Mouse (Mus musculus) gonadal fat pad, adult 2 months (tissue): ENCODE data around the gene BC024978. TPM values are rescaled to one million over a fixed set of nuclear protein-coding genes. Genes with fewer than 3 reads are reported as not detected.

Experiments
- DNase-seq: peaks from one replicate; pipeline ENCODE4 v3.0.0-alpha.2; 2012; ENCODE audit warnings: low read depth
- polyA plus RNA-seq: library from polyadenylated mRNA; depleted of rRNA; stranded (reverse); fragments of >200 nt; gene quantifications from 2 replicates; pipeline ENCODE4 v1.2.3, GENCODE M21; 2012; rRNA removed

The BC024978 gene
- polyA plus RNA-seq, 1 experiment: 18.2 TPM

- no peak for DNase-seq
Measured at GRCm38 (mm10) chr7:27258205-27258899, 62.8 kb downstream of the BC024978 start, which contains the start of gene Numbl. Numbl (plus strand) TSS chr7:27258433.

- no peak for DNase-seq
Measured at GRCm38 (mm10) chr7:27259271-27259721, 63.7 kb downstream of the BC024978 start.

GRCm38 (mm10) chr7:27259771-27260170 is 64.2 kb downstream of the BC024978 start:
- no peak for DNase-seq

Other genes starting within 250 kb of the BC024978 start
- gene Cyp2a12, start 166.7 kb upstream of the BC024978 start, polyA plus RNA-seq: 0.58 TPM in 1 of 2 replicates, not detected in the other
- 2.7 and 14.4 TPM in 2 replicates for gene Cyp2f2, start 75.9 kb upstream of the BC024978 start, polyA plus RNA-seq
- gene Cyp2t4, start 42.1 kb upstream of the BC024978 start, polyA plus RNA-seq: 0.05 TPM in 1 of 2 replicates, not detected in the other
- gene Egln2, start 29.0 kb upstream of the BC024978 start, polyA plus RNA-seq: 98.6 and 102 TPM in 2 replicates
- 87.7 and 96.0 TPM in 2 replicates for gene Rab4b, start 16.9 kb upstream of the BC024978 start, polyA plus RNA-seq
- 0.34 TPM in 1 of 2 replicates, not detected in the other for gene Gm21983, start 14.7 kb upstream of the BC024978 start, polyA plus RNA-seq
- gene Mia, start 14.6 kb upstream of the BC024978 start, polyA plus RNA-seq: 89.2 and 122 TPM in 2 replicates
- 141 and 161 TPM in 2 replicates for gene Snrpa, start 490 bp downstream of the BC024978 start, polyA plus RNA-seq
- gene Itpkc, start 32.9 kb downstream of the BC024978 start, polyA plus RNA-seq: 8.4 and 10.3 TPM in 2 replicates
- 51.5 and 55.4 TPM in 2 replicates for gene Coq8b, start 37.2 kb downstream of the BC024978 start, polyA plus RNA-seq
- 20.4 and 22.4 TPM in 2 replicates for gene Numbl, start 62.7 kb downstream of the BC024978 start, polyA plus RNA-seq
- gene Ltbp4, start 141.9 kb downstream of the BC024978 start, polyA plus RNA-seq: 199 and 260 TPM in 2 replicates
- 50.8 and 57.4 TPM in 2 replicates for gene Shkbp1, start 160.2 kb downstream of the BC024978 start, polyA plus RNA-seq
- 0.33 TPM in 1 of 2 replicates, not detected in the other for gene Gm20479, start 161.6 kb downstream of the BC024978 start, polyA plus RNA-seq